Mouse (Mus musculus): ENCODE measurements around the gene Rspo4. TPM values are rescaled to one million over a fixed set of nuclear protein-coding genes. Genes with fewer than 3 reads are reported as not detected.

The Rspo4 gene
- total and polyA plus RNA-seq, 3 experiments = not detected

- DNase-seq (ENCODE audit: extremely low read depth) = no peak
- dilution Hi-C loops (cut with MboI; ENCODE audit: extremely low pct_ligation_motif_present, extremely low pct_unique_long_range_greater_than_20kb, low sequenced_read_pairs) = no loop called here
- Histone ChIP-seq H3K9me3 (replicated peaks; ENCODE audit: low read length) (no peaks in the 10 kb centered on the region), H3K9ac (ENCODE audit: insufficient read depth, low read depth) (no peak overlapping the region), H3K27ac (ENCODE audit: insufficient read depth, low read depth) (no peak overlapping the region), H3K79me2 (replicated peaks; ENCODE audit: control insufficient read depth, extremely low read depth, insufficient read depth, poor library complexity, severe bottlenecking) (no peaks in the 10 kb centered on the region), H3K27me3 (replicated peaks) (peaks cover 91% of the 10 kb centered on the region), H3K4me2 (ENCODE audit: insufficient read depth, low read depth, poor library complexity, severe bottlenecking) (no peak overlapping the region), H3K4me3 (replicated peaks in 1 of 3; ENCODE audit: low read depth in 2 of 3, low read length in 2 of 3, poor library complexity in 1 of 3) (no peak overlapping the region), H3K36me3 (replicated peaks in 1 of 2; ENCODE audit: control insufficient read depth in 1 of 2, insufficient read depth in 1 of 2, low read length in 1 of 2) (no peaks in the 10 kb centered on the region), H3K4me1 (ENCODE audit: control insufficient read depth in 1 of 2, insufficient read depth in 2 of 2) (peaks cover 6 to 18% of the 10 kb centered on the region in 2 experiments)
- in situ Hi-C loops (cut with MboI; ENCODE audit: low pct_ligation_motif_present, low pct_unique_long_range_greater_than_20kb, low sequenced_read_pairs) = no loop called here
- no peak for TF ChIP-seq E2F4 (IDR thresholded peaks at IDR 0.05; ENCODE audit: insufficient replicate concordance, low read depth, low read length)
- TF ChIP-seq TBP (conservative IDR thresholded peaks at IDR 0.05; ENCODE audit: low read depth, low read length) = no peak
- no peak for TF ChIP-seq RAD21 (IDR thresholded peaks at IDR 0.05; ENCODE audit: low read depth, low read length)
- TF ChIP-seq SMC3 (IDR thresholded peaks at IDR 0.05; ENCODE audit: low read depth, low read length) = no peak
- no peak for TF ChIP-seq USF1 (IDR thresholded peaks at IDR 0.05; ENCODE audit: low read depth, low read length)
- no peak for TF ChIP-seq KAT2A (IDR thresholded peaks at IDR 0.05; ENCODE audit: insufficient replicate concordance, low read length)
- TF ChIP-seq SIN3A (IDR thresholded peaks at IDR 0.05; ENCODE audit: low read length) = no peak
- no peak for TF ChIP-seq CHD1 (IDR thresholded peaks at IDR 0.05; ENCODE audit: low read depth, low read length)
- no peak for TF ChIP-seq MAFK (IDR thresholded peaks at IDR 0.05; ENCODE audit: insufficient replicate concordance, low read length)
- TF ChIP-seq CHD2 (IDR thresholded peaks at IDR 0.05; ENCODE audit: low read length) = no peak
- TF ChIP-seq HCFC1 (IDR thresholded peaks at IDR 0.05; ENCODE audit: low read depth, low read length) = no peak
- TF ChIP-seq JUN (IDR thresholded peaks at IDR 0.05; ENCODE audit: insufficient read depth, low read depth, low read length) = no peak
- no peak for TF ChIP-seq TCF12 (IDR thresholded peaks at IDR 0.05; ENCODE audit: low read depth, low read length)
- TF ChIP-seq BHLHE40 (IDR thresholded peaks at IDR 0.05; ENCODE audit: low read depth, low read length) = no peak
- no peak for TF ChIP-seq ELF1 (IDR thresholded peaks at IDR 0.05; ENCODE audit: low read depth, low read length)
- no peak for TF ChIP-seq POLR2AphosphoS2 (IDR thresholded peaks at IDR 0.05; ENCODE audit: low read depth, low read length)
- no peak for TF ChIP-seq EP300 (IDR thresholded peaks at IDR 0.05; ENCODE audit: low read length)
- TF ChIP-seq USF2 (conservative IDR thresholded peaks at IDR 0.05; ENCODE audit: low read depth, low read length) = no peak
- no peak for TF ChIP-seq RCOR1 (conservative IDR thresholded peaks at IDR 0.05; ENCODE audit: low read depth, low read length)
These were observed 72.4 kb downstream of the Rspo4 start for GRCm38 (mm10) chr2:151915111-151915510.

- in situ Hi-C loops (cut with MboI; ENCODE audit: low pct_ligation_motif_present, low pct_unique_long_range_greater_than_20kb, low sequenced_read_pairs) = no loop called here
- Histone ChIP-seq H3K27ac (ENCODE audit: insufficient read depth, low read depth) (no peak overlapping the region), H3K4me1 (ENCODE audit: control insufficient read depth in 1 of 2, insufficient read depth in 2 of 2) (peaks cover under 1 to 7% of the 10 kb centered on the region in 2 experiments), H3K27me3 (replicated peaks) (peaks cover 90% of the 10 kb centered on the region), H3K9me3 (replicated peaks; ENCODE audit: low read length) (no peaks in the 10 kb centered on the region), H3K9ac (ENCODE audit: insufficient read depth, low read depth) (no peak overlapping the region), H3K4me2 (ENCODE audit: insufficient read depth, low read depth, poor library complexity, severe bottlenecking) (no peak overlapping the region), H3K79me2 (replicated peaks; ENCODE audit: control insufficient read depth, extremely low read depth, insufficient read depth, poor library complexity, severe bottlenecking) (no peaks in the 10 kb centered on the region), H3K36me3 (replicated peaks in 1 of 2; ENCODE audit: control insufficient read depth in 1 of 2, insufficient read depth in 1 of 2, low read length in 1 of 2) (no peaks in the 10 kb centered on the region), H3K4me3 (replicated peaks in 1 of 3; ENCODE audit: low read depth in 2 of 3, low read length in 2 of 3, poor library complexity in 1 of 3) (no peak overlapping the region)
- no peak for DNase-seq (ENCODE audit: extremely low read depth)
- dilution Hi-C loops (cut with MboI; ENCODE audit: extremely low pct_ligation_motif_present, extremely low pct_unique_long_range_greater_than_20kb, low sequenced_read_pairs) = no loop called here
- no peak for TF ChIP-seq RAD21 (IDR thresholded peaks at IDR 0.05; ENCODE audit: low read depth, low read length)
- no peak for TF ChIP-seq JUN (IDR thresholded peaks at IDR 0.05; ENCODE audit: insufficient read depth, low read depth, low read length)
- no peak for TF ChIP-seq PAX5 (IDR thresholded peaks at IDR 0.05; ENCODE audit: low read length)
- no peak for TF ChIP-seq GABPA (IDR thresholded peaks at IDR 0.05; ENCODE audit: insufficient replicate concordance, low read depth, low read length)
- TF ChIP-seq USF2 (conservative IDR thresholded peaks at IDR 0.05; ENCODE audit: low read depth, low read length) = no peak
- TF ChIP-seq ZC3H11A (IDR thresholded peaks at IDR 0.05; ENCODE audit: low read depth, low read length) = no peak
These were observed 73.5 kb downstream of the Rspo4 start for GRCm38 (mm10) chr2:151916061-151916831.
